Mouse (Mus musculus): Measurements from ENCODE around the gene Nr4a2. TPM values are rescaled to one million over a fixed set of nuclear protein-coding genes. Genes with fewer than 3 reads are reported as not detected.

The Nr4a2 gene
- polyA plus RNA-seq, 1 experiment from 2014 or later = 6.4 TPM

DNA sequence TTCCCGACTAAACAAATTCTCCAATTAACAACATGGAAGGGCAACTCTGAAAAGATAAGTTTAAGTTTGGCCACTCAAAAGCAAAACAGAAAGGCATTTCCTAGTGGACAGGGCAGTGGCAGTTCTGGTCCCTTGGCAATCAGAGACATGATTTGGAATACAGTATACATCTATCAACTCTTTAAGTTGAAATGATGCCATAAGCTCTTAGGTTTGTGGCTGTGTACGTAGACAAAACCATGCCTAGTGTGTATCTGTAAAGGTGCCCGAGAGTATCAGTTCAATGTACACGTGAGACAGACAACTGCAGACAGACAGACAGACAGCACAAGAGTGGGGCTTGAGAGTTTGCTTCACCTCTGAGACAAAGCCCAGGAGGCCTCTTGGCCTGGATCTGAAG lies 2.7 kb downstream of the Nr4a2 start:
- WGBS = 85% methylated on average over 4 of the region's 4 CpGs
- no peaks in the 10 kb centered on the region for H3K4me1 ChIP-seq (replicated peaks; ENCODE audit: control insufficient read depth, insufficient read depth)
- no peak for ATAC-seq (ENCODE audit: low FRiP score, low TSS enrichment)
- H3K4me3 ChIP-seq (ENCODE audit: low read depth, low read length) = no peak overlapping the region
- no peaks in the 10 kb centered on the region for H3K27me3 ChIP-seq (ENCODE audit: control insufficient read depth, insufficient read depth, low read length)
- H3K9ac ChIP-seq (ENCODE audit: low read length) = no peak overlapping the region
- H3K9me3 ChIP-seq (ENCODE audit: control insufficient read depth, low read length) = no peaks in the 10 kb centered on the region
- no peak overlapping the region for H3K27ac ChIP-seq (replicated peaks)
- no peak for TF ChIP-seq CTCF (IDR thresholded peaks at IDR 0.05; ENCODE audit: low read depth)
- no peak for TF ChIP-seq EP300 (optimal IDR thresholded peaks at IDR 0.05)
- no peak overlapping the region for H3K4me2 ChIP-seq (replicated peaks; ENCODE audit: low read depth)
- H3K36me3 ChIP-seq (ENCODE audit: control insufficient read depth, insufficient read depth, low read length) = no peaks in the 10 kb centered on the region
- no peak for DNase-seq (ENCODE audit: low spot score)

GRCm38 (mm10) chr2:57117201-57117951 lies 6.4 kb downstream of the Nr4a2 start:
- DNase-seq (ENCODE audit: low spot score) = peak; percentile 78
- TF ChIP-seq CTCF (IDR thresholded peaks at IDR 0.05; ENCODE audit: low read depth) = peak; percentile 75
- no peak for TF ChIP-seq EP300 (optimal IDR thresholded peaks at IDR 0.05)
- Histone ChIP-seq H3K27me3 (ENCODE audit: control insufficient read depth, insufficient read depth, low read length) (no peaks in the 10 kb centered on the region), H3K9me3 (ENCODE audit: control insufficient read depth, low read length) (no peaks in the 10 kb centered on the region), H3K4me1 (replicated peaks; ENCODE audit: control insufficient read depth, insufficient read depth) (no peaks in the 10 kb centered on the region), H3K4me3 (ENCODE audit: low read depth, low read length) (peak overlapping the region; percentile 84), H3K36me3 (ENCODE audit: control insufficient read depth, insufficient read depth, low read length) (no peaks in the 10 kb centered on the region), H3K4me2 (replicated peaks; ENCODE audit: low read depth) (peak overlapping the region; percentile 99), H3K9ac (ENCODE audit: low read length) (peak overlapping the region; percentile 70), H3K27ac (replicated peaks) (peak overlapping the region; percentile 95)
- WGBS = 3% methylated on average over 12 of the region's 13 CpGs
- peak; percentile 48 for ATAC-seq (ENCODE audit: low FRiP score, low TSS enrichment)

DNA sequence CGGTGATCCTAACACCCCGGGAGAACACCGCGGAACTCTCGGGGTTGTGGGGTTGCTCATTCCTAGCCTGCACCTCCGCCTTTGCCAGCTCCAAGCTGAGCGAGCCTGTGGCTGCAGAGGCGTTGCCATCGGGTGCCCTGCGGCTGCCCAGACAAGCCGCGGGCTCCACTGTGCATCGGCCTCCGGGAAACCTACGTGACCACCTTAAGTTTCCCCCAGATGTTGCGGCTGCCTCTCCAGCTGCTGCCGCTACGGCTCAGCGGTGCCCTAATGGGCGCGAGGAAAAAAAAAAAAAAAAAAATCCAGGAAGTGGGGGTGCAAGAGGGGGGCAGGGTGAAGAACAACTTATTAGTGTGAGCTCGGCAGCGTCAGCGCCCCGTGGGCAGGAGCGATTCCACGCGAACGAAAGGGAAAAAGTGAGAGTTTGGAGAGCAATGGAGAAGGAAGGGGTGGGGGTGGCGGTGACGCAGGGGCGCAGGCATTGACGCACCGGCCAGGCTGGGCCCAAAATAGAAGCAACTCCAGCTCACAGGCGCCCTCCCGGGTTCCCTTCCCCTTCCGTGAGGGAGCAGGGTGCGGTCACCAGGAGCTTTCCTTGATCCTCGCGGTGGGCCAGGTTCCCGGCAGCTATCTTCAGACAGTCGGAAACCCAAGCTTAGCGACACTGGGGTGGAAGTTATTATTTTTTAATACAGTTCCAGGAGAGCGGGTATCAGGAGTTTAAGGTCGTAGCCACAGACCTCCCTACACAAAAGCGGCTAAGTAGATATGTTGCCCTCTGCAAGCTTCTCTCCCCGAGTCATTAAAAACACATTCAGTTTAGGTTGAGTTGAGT lies 7.2 kb downstream of the Nr4a2 start:
- peak; percentile 84 for ATAC-seq (ENCODE audit: low FRiP score, low TSS enrichment)
- Histone ChIP-seq H3K9ac (ENCODE audit: low read length) (peak overlapping the region; percentile 70), H3K36me3 (ENCODE audit: control insufficient read depth, insufficient read depth, low read length) (no peaks in the 10 kb centered on the region), H3K27me3 (ENCODE audit: control insufficient read depth, insufficient read depth, low read length) (no peaks in the 10 kb centered on the region), H3K4me1 (replicated peaks; ENCODE audit: control insufficient read depth, insufficient read depth) (no peaks in the 10 kb centered on the region), H3K9me3 (ENCODE audit: control insufficient read depth, low read length) (no peaks in the 10 kb centered on the region), H3K4me2 (replicated peaks; ENCODE audit: low read depth) (peak overlapping the region; percentile 99), H3K4me3 (ENCODE audit: low read depth, low read length) (peak overlapping the region; percentile 84), H3K27ac (replicated peaks) (peak overlapping the region; percentile 95)
- WGBS = under 1% methylated on average over 47 of the region's 47 CpGs
- no peak for TF ChIP-seq EP300 (optimal IDR thresholded peaks at IDR 0.05)
- TF ChIP-seq CTCF (IDR thresholded peaks at IDR 0.05; ENCODE audit: low read depth) = peak; percentile 46; the same call in 1 of the 2 replicates
- DNase-seq (ENCODE audit: low spot score) = peak; percentile 91

- H3K4me1 ChIP-seq (replicated peaks; ENCODE audit: control insufficient read depth, insufficient read depth) = no peaks in the 10 kb centered on the region
- ATAC-seq (ENCODE audit: low FRiP score, low TSS enrichment) (peak; percentile 16), DNase-seq (ENCODE audit: low spot score) (peak; percentile 72)
- H3K9ac ChIP-seq (ENCODE audit: low read length) = peak overlapping the region; percentile 70
- no peaks in the 10 kb centered on the region for H3K36me3 ChIP-seq (ENCODE audit: control insufficient read depth, insufficient read depth, low read length)
- H3K4me3 ChIP-seq (ENCODE audit: low read depth, low read length) = peak overlapping the region; percentile 84
- H3K4me2 ChIP-seq (replicated peaks; ENCODE audit: low read depth) = peak overlapping the region; percentile 99
- no peaks in the 10 kb centered on the region for H3K9me3 ChIP-seq (ENCODE audit: control insufficient read depth, low read length)
- TF ChIP-seq CTCF (IDR thresholded peaks at IDR 0.05; ENCODE audit: low read depth) = no peak
- no peak for TF ChIP-seq EP300 (optimal IDR thresholded peaks at IDR 0.05)
- under 1% methylated on average over 21 of the region's 28 CpGs for WGBS
- no peaks in the 10 kb centered on the region; the same call in 1 of the 2 replicates for H3K27me3 ChIP-seq (ENCODE audit: control insufficient read depth, insufficient read depth, low read length)
- H3K27ac ChIP-seq (replicated peaks) = peak overlapping the region; percentile 95
These were observed 7.9 kb downstream of the Nr4a2 start for GRCm38 (mm10) chr2:57115864-57116365.

DNA sequence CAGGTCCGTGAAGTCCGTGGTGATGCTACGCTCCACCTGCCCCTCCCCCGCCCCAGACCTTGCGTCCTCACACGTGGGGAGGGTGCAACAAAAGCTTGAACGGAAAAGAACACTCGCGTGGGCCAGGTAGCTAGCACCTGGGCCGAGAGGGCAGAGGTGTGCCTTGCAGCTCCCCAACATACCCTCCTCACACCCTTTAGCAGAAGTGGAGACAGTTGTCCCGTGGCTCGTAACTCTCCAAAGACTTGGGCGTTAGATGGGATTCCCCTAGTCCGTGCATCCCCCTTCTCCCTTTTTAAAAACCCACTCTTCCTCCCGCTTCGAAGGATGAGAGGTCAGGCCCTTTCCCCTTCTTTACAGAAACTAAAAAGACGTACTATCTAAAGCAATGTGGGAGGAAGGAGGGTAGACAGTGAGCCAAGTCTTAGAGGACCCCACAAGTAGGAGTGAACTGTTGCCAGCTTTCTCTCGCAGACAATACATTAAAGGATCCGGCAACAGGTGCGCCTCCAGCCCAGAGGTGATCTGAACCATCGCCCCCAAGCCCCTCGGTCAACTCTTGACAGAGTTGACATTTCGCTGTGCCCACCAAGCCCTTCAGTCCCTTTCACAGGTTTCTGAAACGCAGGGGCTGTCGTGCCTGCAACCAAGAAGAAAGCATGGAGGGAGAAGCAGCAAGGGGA lies 8.5 kb downstream of the Nr4a2 start:
- ATAC-seq (ENCODE audit: low FRiP score, low TSS enrichment) = peak; percentile 27; the same call in 1 of the 2 replicates
- Histone ChIP-seq H3K4me2 (replicated peaks; ENCODE audit: low read depth) (peak overlapping the region; percentile 99), H3K27ac (replicated peaks) (peak overlapping the region; percentile 95), H3K36me3 (ENCODE audit: control insufficient read depth, insufficient read depth, low read length) (no peaks in the 10 kb centered on the region), H3K9ac (ENCODE audit: low read length) (peak overlapping the region; percentile 70), H3K4me1 (replicated peaks; ENCODE audit: control insufficient read depth, insufficient read depth) (no peaks in the 10 kb centered on the region), H3K4me3 (ENCODE audit: low read depth, low read length) (peak overlapping the region; percentile 84), H3K27me3 (ENCODE audit: control insufficient read depth, insufficient read depth, low read length) (no peaks in the 10 kb centered on the region; the same call in 1 of the 2 replicates), H3K9me3 (ENCODE audit: control insufficient read depth, low read length) (no peaks in the 10 kb centered on the region)
- WGBS = 0% methylated on average over 25 of the region's 25 CpGs
- DNase-seq (ENCODE audit: low spot score) = no peak
- TF ChIP-seq CTCF (IDR thresholded peaks at IDR 0.05; ENCODE audit: low read depth) (no peak), EP300 (optimal IDR thresholded peaks at IDR 0.05) (no peak)

All from stomach, postnatal 0 days (tissue).